Mouse (Mus musculus) hindbrain, embryonic 14.5 days (tissue): ENCODE measurements at regions not wholly inside any gene's neighbourhood (a gene's known extent, or its start where the extent isn't known, plus 50 kb on each side); places are given as distances from the start of the nearest gene placed in this dataset.

ENCODE experiments used
- ATAC-seq: fragments of 200-750 bp; cut with Nextera tagmentation; 2 replicates; pipeline ENCODE4 v1.8.0; 2017; ENCODE audit warnings: moderate number of reproducible peaks, mild to moderate bottlenecking, moderate TSS enrichment, moderate library complexity; ENCODE audit not compliant: low FRiP score
- DNase-seq: peaks from one replicate; pipeline ENCODE4 v3.0.0-alpha.2; 2015; ENCODE audit warnings: low spot score
- H3K27ac ChIP-seq: fragments of 300-500 bp; sonication (generic); 2 replicates; pipeline ENCODE4 v1.5.1; 2014; ENCODE audit warnings: mild to moderate bottlenecking, moderate library complexity
- H3K27me3 ChIP-seq: fragments of 300-500 bp; sonication (generic); 2 replicates; pipeline ENCODE4 v1.6.1; 2014; ENCODE audit warnings: mild to moderate bottlenecking, low read length, mixed read lengths; ENCODE audit not compliant: control insufficient read depth, insufficient read depth
- H3K36me3 ChIP-seq: fragments of 300-500 bp; sonication (generic); replicated peaks from 2 replicates; pipeline ENCODE4 v1.6.1; 2014; ENCODE audit not compliant: control insufficient read depth, insufficient read depth
- H3K4me1 ChIP-seq: fragments of 300-500 bp; sonication (generic); replicated peaks from 2 replicates; pipeline ENCODE4 v1.6.1; 2014; ENCODE audit warnings: antibody characterized with exemption, low read length, mixed read lengths; ENCODE audit not compliant: control insufficient read depth, insufficient read depth
- H3K4me2 ChIP-seq: fragments of 300-500 bp; sonication (generic); replicated peaks from 2 replicates; pipeline ENCODE4 v1.6.1; 2014; ENCODE audit warnings: mild to moderate bottlenecking, moderate library complexity
- H3K4me3 ChIP-seq: fragments of 300-500 bp; sonication (generic); replicated peaks from 2 replicates; pipeline ENCODE4 v1.5.1; 2014; ENCODE audit warnings: mild to moderate bottlenecking, low read length
- H3K9ac ChIP-seq: fragments of 300-500 bp; sonication (generic); 2 replicates; pipeline ENCODE4 v1.6.1; 2014
- H3K9me3 ChIP-seq: fragments of 300-500 bp; sonication (generic); 2 replicates; pipeline ENCODE4 v1.6.1; 2016; ENCODE audit warnings: low read length; ENCODE audit not compliant: control insufficient read depth
- WGBS: fragments of 180-500 bp; shearing (Covaris S2); extraction: QIAGEN DNeasy Blood & Tissue Kit; methylation state at CpG from one replicate; pipeline ENCODE4 v1.1.7; 2014; 5-methylcytosine and 5-hydroxymethylcytosine counted together

DNA sequence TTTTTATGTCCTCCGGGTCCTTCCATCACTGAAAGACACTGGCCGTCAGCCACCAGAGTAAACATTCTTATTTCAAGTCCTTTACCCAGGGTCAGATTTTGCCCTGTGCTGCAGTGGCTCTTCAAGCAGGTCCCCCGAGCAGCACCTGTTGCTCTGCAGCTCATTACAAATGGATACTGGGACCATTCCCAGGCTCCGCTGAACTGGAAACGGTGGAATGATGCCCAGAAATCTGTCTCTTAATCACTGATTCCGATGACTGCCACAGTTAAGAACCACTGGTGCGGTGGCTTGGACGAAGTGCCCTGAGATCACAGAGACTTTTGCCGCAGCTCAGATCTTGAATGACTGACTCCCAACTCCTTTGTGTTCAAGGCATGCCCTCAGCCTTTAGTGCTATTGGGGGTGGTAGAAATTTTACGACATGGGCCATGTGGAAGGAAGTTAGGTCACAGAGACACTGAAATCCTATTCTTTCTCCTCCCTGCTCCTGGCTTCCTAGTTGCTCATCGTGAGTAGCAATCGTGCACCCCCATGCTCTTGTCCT lies 179.6 kb upstream of the Prickle1 start:
- DNase-seq (peak; percentile 65), ATAC-seq (no peak; the same call in 1 of the 2 replicates)
- no peak overlapping the region for H3K27ac ChIP-seq
- no peaks in the 10 kb centered on the region for H3K36me3 ChIP-seq
- H3K9ac ChIP-seq: no peak overlapping the region
- 0 out of 2 replicates have a peak, but pooled peaks cover 3% of the 10 kb centered on the region for H3K4me1 ChIP-seq
- H3K9me3 ChIP-seq: no peaks in the 10 kb centered on the region
- H3K27me3 ChIP-seq: no peaks in the 10 kb centered on the region
- WGBS: 53% methylated on average over 12 of the region's 12 CpGs
- no peak overlapping the region for H3K4me3 ChIP-seq
- no peak overlapping the region for H3K4me2 ChIP-seq

DNA sequence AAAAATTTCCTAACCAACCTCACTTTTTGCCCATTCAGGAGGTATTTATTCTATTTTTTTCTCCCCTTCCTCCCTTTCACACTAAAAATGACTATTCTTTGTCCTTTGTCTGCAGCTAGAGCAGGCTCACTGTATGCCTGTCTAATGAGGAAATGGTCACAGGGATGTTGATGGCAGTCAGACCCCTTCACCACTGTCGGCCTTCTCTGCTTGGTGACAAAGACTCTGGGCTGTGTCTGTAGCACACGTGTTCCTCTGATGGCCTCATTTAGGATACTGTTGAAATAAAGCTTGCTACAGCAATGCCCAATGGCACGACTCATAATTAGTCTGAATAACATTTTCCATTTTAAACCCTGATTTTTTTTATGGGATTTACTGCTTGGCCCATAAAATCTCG lies 178.6 kb upstream of the Prickle1 start:
- Histone ChIP-seq H3K27ac (no peak overlapping the region), H3K4me3 (no peak overlapping the region), H3K9me3 (no peaks in the 10 kb centered on the region), H3K27me3 (no peaks in the 10 kb centered on the region), H3K4me1 (0 out of 2 replicates have a peak, but pooled peaks cover 3% of the 10 kb centered on the region), H3K4me2 (no peak overlapping the region), H3K9ac (no peak overlapping the region), H3K36me3 (no peaks in the 10 kb centered on the region)
- ATAC-seq (no peak), DNase-seq (no peak)
- WGBS: 63% methylated on average over 4 of the region's 4 CpGs

DNA sequence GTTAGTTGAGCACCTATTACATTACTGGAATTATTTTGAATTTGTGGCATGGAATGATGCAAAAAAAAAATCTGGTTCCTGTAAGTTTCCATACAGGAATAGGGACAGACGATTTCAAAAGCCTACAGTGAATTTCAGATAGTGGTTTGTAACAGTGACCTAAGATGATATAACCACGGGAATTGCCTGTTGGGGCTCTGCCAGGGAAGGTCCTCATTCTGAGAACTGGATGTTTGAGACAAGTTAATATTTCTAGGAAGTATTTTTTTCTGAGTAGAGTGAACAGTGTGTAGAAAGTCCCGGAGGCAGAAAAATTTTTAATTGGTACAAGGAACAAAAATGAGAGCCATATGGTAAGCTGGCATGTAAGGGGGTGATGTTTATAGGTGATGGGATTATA lies 171.3 kb upstream of the Prickle1 start:
- WGBS: 88% methylated on average over 3 of the region's 3 CpGs
- no peak overlapping the region for H3K4me2 ChIP-seq
- H3K4me3 ChIP-seq: no peak overlapping the region

DNA sequence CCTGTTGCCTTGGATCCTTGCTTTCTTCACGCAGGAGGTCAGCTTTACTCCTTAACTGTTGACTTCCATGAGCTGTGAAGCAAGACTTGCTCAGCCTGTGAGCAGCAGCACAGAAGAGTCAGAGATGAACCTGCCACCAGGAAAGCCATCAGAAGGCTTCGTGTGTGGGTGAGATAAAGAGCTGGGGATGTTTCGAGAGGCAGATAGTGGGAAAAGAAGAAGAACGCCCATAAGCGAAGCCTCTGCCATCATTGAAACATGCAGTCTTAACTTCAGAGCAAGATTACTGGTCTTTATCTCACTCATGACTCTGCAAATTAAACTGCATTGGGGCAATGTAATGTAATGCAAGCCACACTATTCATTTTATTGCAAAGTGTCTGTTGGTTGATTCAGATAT lies 167.4 kb upstream of the Prickle1 start:
- Histone ChIP-seq H3K9me3 (no peaks in the 10 kb centered on the region), H3K27me3 (no peaks in the 10 kb centered on the region), H3K9ac (no peak overlapping the region), H3K36me3 (no peaks in the 10 kb centered on the region), H3K4me1 (no peaks in the 10 kb centered on the region), H3K27ac (no peak overlapping the region), H3K4me3 (no peak overlapping the region), H3K4me2 (no peak overlapping the region)
- 86% methylated on average over 5 of the region's 5 CpGs for WGBS
- DNase-seq (no peak), ATAC-seq (no peak)

More for the DNA sequence above, 171.3 kb upstream of the Prickle1 start:
- no peak for ATAC-seq
- Histone ChIP-seq H3K9me3 (no peaks in the 10 kb centered on the region), H3K9ac (no peak overlapping the region), H3K36me3 (no peaks in the 10 kb centered on the region), H3K27ac (no peak overlapping the region), H3K4me1 (no peaks in the 10 kb centered on the region), H3K27me3 (no peaks in the 10 kb centered on the region)
- no peak for DNase-seq

DNA sequence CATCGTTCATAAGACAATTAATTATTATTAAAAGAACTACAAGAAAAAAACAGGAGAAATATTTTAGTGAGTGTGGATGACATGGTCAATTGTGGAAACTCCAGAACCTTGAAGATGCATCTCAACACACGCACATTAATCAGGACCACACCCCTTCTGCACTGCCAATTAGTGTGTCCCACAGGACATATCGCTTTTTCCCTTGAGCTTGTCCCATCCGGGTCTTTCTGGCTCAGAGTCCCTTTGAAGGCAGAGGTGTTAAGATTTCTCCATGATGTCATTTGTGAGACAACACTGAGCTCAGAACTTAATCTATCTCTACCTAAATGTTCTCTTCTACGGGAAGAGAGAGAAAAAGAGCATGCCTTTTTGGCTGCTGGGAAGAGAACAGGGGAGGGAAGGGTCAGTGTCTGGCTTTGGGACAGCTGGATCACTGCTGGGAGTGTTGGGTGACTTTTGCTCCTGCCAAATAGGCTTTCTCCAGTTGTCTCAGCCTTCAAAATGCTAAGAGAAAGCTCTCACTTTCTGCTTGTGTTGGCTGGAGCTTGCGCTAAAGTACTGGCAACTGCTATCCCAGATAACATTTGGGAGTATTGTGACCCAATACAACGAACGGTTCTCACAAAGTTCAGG lies 162.6 kb upstream of the Prickle1 start:
- Histone ChIP-seq H3K4me2 (no peak overlapping the region), H3K27ac (no peak overlapping the region), H3K9ac (no peak overlapping the region), H3K9me3 (no peaks in the 10 kb centered on the region), H3K4me3 (no peak overlapping the region), H3K4me1 (no peaks in the 10 kb centered on the region), H3K36me3 (no peaks in the 10 kb centered on the region), H3K27me3 (no peaks in the 10 kb centered on the region)
- WGBS: 92% methylated on average over 8 of the region's 8 CpGs
- ATAC-seq (no peak), DNase-seq (no peak)

DNA sequence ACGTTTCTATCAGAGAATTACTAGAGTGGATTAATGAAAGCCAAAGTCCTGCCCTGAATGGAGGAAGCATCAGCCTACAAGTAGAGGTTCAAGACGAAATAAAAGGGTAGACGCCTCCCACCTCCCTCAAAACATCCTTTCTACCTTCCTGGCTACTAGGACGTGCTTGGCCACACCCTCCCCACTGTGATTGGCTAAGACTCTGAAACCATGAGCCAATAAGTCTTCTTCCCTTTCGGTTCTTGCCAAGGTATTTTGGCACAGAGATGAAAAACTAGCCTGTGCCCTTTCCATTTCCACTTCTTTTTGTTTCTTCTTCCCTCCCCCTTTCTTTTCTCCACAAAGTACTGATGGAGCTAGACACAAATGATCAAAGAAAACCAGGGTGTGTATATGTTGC lies 160.3 kb upstream of the Prickle1 start:
- Histone ChIP-seq H3K4me2 (no peak overlapping the region), H3K9ac (no peak overlapping the region), H3K36me3 (no peaks in the 10 kb centered on the region), H3K4me1 (no peaks in the 10 kb centered on the region), H3K27me3 (no peaks in the 10 kb centered on the region), H3K27ac (no peak overlapping the region), H3K9me3 (no peaks in the 10 kb centered on the region), H3K4me3 (no peak overlapping the region)
- ATAC-seq (no peak), DNase-seq (no peak)
- 72% methylated on average over 5 of the region's 5 CpGs for WGBS

GRCm38 (mm10) chr15:93751817-93752216 lies 156.1 kb upstream of the Prickle1 start:
- WGBS: 94% methylated on average over 14 of the region's 14 CpGs
- DNase-seq: no peak

GRCm38 (mm10) chr15:93750953-93751352 lies 155.3 kb upstream of the Prickle1 start:
- Histone ChIP-seq H3K9ac (no peak overlapping the region), H3K9me3 (no peaks in the 10 kb centered on the region), H3K4me2 (no peak overlapping the region), H3K4me1 (no peaks in the 10 kb centered on the region), H3K27ac (no peak overlapping the region), H3K27me3 (no peaks in the 10 kb centered on the region), H3K36me3 (no peaks in the 10 kb centered on the region), H3K4me3 (no peak overlapping the region)
- ATAC-seq: no peak
- no peak for DNase-seq
- WGBS: 59% methylated on average over 8 of the region's 8 CpGs

More at GRCm38 (mm10) chr15:93751817-93752216, 156.1 kb upstream of the Prickle1 start:
- no peaks in the 10 kb centered on the region for H3K4me1 ChIP-seq
- no peak overlapping the region for H3K9ac ChIP-seq
- no peak overlapping the region for H3K27ac ChIP-seq
- no peak overlapping the region for H3K4me3 ChIP-seq
- H3K27me3 ChIP-seq: no peaks in the 10 kb centered on the region
- H3K36me3 ChIP-seq: no peaks in the 10 kb centered on the region
- ATAC-seq: no peak
- no peak overlapping the region for H3K4me2 ChIP-seq
- no peaks in the 10 kb centered on the region for H3K9me3 ChIP-seq

DNA sequence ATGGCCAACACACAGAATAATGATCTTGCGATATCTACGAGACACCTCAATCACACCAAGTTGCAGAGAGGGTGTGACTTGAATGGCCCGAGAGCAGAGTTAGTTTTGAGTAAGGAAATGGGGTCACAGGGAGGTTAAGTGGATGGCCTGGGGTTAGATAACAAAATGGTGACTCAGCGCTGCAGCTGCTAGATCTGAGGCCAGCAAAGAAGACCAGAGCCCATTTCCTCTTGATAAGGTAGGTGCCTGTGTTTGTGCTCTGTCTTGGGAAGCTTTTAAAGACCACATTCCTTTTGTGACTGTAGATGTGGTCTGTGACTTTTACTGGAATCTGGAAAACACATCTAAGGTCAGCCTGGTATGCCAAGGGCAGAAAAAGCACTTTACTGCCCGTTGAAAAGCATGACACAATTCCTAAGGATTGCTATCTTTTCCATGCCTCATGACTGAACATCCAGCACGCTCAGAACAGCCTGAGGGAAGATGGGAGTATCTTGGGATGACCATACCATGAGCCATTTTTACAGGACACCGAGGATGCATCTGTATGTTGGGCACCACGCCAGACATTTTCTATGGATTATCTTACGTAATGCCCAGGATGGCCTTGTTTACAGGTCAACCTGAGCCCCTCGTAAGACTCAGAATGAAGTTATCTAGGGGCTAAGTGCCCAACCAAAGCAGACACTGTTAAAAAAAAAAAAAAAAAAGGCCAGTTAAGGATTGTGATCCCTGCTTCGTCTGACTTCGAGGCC lies 148.7 kb upstream of the Prickle1 start:
- Histone ChIP-seq H3K4me3 (no peak overlapping the region), H3K4me2 (no peak overlapping the region), H3K9ac (no peak overlapping the region), H3K27ac (no peak overlapping the region), H3K9me3 (no peaks in the 10 kb centered on the region), H3K27me3 (no peaks in the 10 kb centered on the region), H3K4me1 (no peaks in the 10 kb centered on the region), H3K36me3 (no peaks in the 10 kb centered on the region)
- 80% methylated on average over 12 of the region's 12 CpGs for WGBS
- no peak for DNase-seq
- no peak for ATAC-seq
